Mouse (Mus musculus) forebrain, embryonic 16.5 days (tissue): Measurements from ENCODE around the gene Gzmm. TPM values are rescaled to one million over a fixed set of nuclear protein-coding genes. Genes with fewer than 3 reads are reported as not detected.

ENCODE experiments used
- ATAC-seq: fragments of 200-750 bp; cut with Nextera tagmentation; 2 replicates; pipeline ENCODE4 v1.8.0; 2017; ENCODE audit warnings: mild to moderate bottlenecking, moderate library complexity
- H3K27ac ChIP-seq: fragments of 300-500 bp; sonication (generic); 2 replicates; pipeline ENCODE4 v1.5.1; 2014; ENCODE audit warnings: low read length, control low read depth
- H3K27me3 ChIP-seq: fragments of 300-500 bp; sonication (generic); replicated peaks from 2 replicates; pipeline ENCODE4 v1.6.1; 2014; ENCODE audit warnings: low read length; ENCODE audit not compliant: control insufficient read depth, insufficient read depth
- H3K36me3 ChIP-seq: fragments of 300-500 bp; sonication (generic); 2 replicates; pipeline ENCODE4 v1.6.1; 2014; ENCODE audit not compliant: control insufficient read depth, insufficient read depth
- H3K4me1 ChIP-seq: fragments of 300-500 bp; sonication (generic); replicated peaks from 2 replicates; pipeline ENCODE4 v1.6.1; 2014; ENCODE audit warnings: low read length; ENCODE audit not compliant: control insufficient read depth, insufficient read depth
- H3K4me2 ChIP-seq: fragments of 300-500 bp; sonication (generic); 2 replicates; pipeline ENCODE4 v1.6.1; 2014; ENCODE audit warnings: mild to moderate bottlenecking, low read length, control low read depth
- H3K4me3 ChIP-seq: fragments of 300-500 bp; sonication (generic); replicated peaks from 2 replicates; pipeline ENCODE4 v1.5.1; 2014; ENCODE audit warnings: mild to moderate bottlenecking, low read length, control low read depth
- H3K9ac ChIP-seq: fragments of 300-500 bp; sonication (generic); replicated peaks from 2 replicates; pipeline ENCODE4 v1.6.1; 2014; ENCODE audit warnings: low read depth, low read length, control low read depth
- H3K9me3 ChIP-seq: fragments of 300-500 bp; sonication (generic); 2 replicates; pipeline ENCODE4 v1.6.1; 2016; ENCODE audit warnings: low read length; ENCODE audit not compliant: control insufficient read depth
- WGBS: fragments of 180-500 bp; shearing (Covaris S2); extraction: QIAGEN DNeasy Blood & Tissue Kit; methylation state at CpG from one replicate; pipeline ENCODE4 v1.1.7; 2014; 5-methylcytosine and 5-hydroxymethylcytosine counted together
- polyA plus RNA-seq: library from polyadenylated mRNA; unstranded; fragments of >200 nt; fragmentation: Nextera tagmentation; extraction: Ambion mirVana; gene quantifications from 2 replicates; pipeline ENCODE4 v1.2.1, GENCODE M21; 2015

Gene Gzmm
- polyA plus RNA-seq, 1 experiment from 2014 or later, result 1.8 TPM

DNA sequence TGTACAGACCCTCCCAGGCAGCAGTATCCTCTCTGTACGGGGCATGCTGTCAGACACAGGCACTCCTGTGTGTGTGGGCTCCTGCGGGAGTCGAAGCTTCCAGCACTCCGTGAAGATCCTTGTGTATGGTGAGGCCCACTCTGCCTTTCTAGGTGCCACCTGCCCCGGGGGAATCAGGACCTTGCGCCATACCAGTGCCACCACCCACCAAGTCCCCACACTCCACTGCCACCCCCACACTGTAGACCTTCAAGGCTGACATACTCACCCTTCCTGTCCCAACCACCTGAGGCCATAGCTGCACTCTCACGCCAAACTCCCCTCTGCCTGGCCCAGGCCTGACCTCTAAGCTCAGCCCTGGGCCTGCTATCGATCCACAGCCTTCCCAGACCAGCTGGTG is 23.8 kb upstream of the Gzmm start:
- Histone ChIP-seq H3K9ac (no peak overlapping the region), H3K27me3 (no peaks in the 10 kb centered on the region), H3K4me2 (no peak overlapping the region), H3K9me3 (no peaks in the 10 kb centered on the region), H3K36me3 (no peaks in the 10 kb centered on the region), H3K27ac (no peak overlapping the region), H3K4me3 (no peak overlapping the region), H3K4me1 (peaks cover 8% of the 10 kb centered on the region)
- WGBS, result 85% methylated on average over 8 of the region's 8 CpGs
- no peak for ATAC-seq

DNA sequence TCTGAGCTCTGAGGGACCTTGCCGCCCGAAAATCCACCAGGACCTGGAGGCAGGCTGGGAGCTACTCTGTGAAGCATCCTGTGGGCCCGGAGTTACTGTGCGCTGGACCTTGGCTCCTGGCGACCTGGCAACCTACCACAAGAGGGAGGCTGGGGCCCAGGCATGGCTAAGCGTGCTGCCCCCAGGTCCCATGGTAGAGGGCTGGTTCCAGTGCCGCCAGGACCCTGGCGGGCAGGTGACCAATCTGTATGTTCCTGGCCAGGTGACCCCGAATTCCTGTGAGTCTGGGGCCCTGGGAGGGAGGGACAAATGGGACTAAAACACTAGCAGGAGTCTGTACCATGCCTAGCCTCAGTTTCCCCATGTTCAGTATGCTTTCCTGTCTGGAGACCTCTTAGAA is 22.3 kb upstream of the Gzmm start:
- Histone ChIP-seq H3K4me1 (peaks cover 19% of the 10 kb centered on the region), H3K36me3 (no peaks in the 10 kb centered on the region), H3K9me3 (no peaks in the 10 kb centered on the region), H3K27me3 (no peaks in the 10 kb centered on the region), H3K27ac (no peak overlapping the region), H3K4me3 (no peak overlapping the region), H3K9ac (no peak overlapping the region), H3K4me2 (no peak overlapping the region)
- no peak for ATAC-seq
- WGBS, result 72% methylated on average over 9 of the region's 9 CpGs

DNA sequence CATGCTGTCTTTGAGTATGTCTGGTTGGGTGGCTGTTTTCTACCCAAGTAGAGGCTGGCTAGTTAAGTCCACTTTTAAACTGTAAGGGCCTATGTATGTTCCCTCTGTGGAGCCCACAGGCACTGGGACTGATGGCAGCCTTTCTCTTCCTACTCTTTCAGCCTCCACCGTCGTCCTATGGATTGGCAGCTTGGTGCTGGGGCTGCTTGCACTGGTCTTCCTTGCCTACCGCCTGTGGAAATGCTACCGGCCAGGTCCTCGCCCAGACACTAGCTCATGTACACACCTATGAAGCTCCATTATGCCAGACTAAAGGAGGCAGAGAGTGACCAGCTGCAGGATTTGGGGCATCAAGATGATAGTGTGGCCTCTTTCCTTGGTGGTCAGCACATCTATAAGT is 20.7 kb upstream of the Gzmm start:
- H3K4me1 ChIP-seq, result peaks cover 19% of the 10 kb centered on the region
- WGBS, result 78% methylated on average over 5 of the region's 5 CpGs
- peak overlapping the region; percentile 89 for H3K9ac ChIP-seq
- H3K9me3 ChIP-seq, result no peaks in the 10 kb centered on the region
- no peaks in the 10 kb centered on the region for H3K36me3 ChIP-seq
- H3K27me3 ChIP-seq, result no peaks in the 10 kb centered on the region
- ATAC-seq, result no peak
- peak overlapping the region; percentile 85 for H3K4me2 ChIP-seq
- H3K27ac ChIP-seq, result peak overlapping the region; percentile 96
- H3K4me3 ChIP-seq, result peak overlapping the region; percentile 85

DNA sequence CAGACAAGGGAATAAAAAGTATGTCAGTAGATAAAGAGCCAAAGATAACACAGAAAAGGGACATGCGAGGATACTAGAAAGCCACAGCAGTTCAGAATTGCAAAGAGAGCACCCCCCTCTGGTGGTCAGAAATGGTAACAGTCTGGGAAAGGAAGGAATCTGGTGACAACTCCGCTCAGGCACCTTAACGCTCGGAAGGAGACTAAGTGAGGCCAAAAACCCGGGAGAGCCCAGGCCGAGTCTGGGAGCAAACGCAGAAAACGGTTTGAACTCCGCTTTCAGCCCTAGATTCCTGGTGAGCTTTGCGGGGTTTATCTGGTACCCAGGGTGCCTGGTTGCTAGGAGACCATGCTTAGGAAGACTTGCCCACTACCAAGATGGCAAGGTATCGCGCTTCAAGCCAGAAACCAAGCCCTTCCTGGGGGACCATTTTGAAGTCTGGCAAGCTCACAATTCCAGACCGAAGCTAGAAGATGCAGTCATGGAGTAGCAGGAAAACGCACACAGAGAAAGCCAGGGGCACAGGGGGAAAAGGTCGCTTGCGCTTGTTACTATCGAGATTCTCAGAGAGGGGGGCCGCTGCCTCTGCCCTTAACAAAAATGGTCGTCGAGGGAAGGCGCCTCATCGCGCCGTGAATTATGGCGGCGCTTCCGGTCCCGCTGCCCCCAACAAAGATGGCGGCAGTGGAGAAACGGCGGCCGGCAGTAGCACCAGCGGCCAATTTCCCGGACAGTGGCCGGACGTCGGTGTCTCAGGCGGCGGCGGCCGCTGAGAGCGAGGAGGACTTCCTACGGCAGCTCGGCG is 19.8 kb upstream of the Gzmm start, which contains the start of gene Tpgs1:
TSS of gene Tpgs1 (plus strand) at position 599 of the 805 bp plus-strand sequence.
- under 1% methylated on average over 45 of the region's 45 CpGs for whole genome bisulfite sequencing
- H3K4me2 ChIP-seq, result peak within 1 kb of the TSS; percentile 85

DNA sequence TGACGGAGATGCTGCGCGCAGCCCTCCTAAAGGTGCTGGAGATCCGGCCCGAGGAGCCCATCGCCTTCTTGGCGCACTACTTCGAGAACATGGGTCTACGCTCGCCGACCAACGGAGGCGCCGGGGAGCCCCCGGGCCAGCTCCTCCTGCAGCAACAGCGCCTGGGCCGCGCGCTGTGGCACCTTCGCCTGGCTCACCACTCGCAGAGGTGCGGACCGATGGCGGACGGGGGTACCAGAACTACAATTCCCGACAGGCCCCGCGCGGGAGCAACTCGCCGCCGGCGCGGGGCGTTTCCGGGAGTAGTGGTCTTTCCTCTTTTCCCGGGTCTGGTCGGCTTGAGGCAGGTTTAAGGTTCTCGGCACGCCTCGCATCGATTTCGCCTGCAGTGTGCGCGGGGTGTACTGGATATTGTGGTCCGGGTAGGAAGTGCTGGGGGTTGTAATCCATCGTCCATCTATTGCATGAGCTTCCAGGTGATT is 19.2 kb upstream of the Gzmm start:
- H3K27me3 ChIP-seq, result no peaks in the 10 kb centered on the region
- H3K4me3 ChIP-seq, result peak overlapping the region; percentile 85
- peak overlapping the region; percentile 89 for H3K9ac ChIP-seq
- ATAC-seq, result peak; percentile 70
- no peaks in the 10 kb centered on the region for H3K9me3 ChIP-seq
- under 1% methylated on average over 47 of the region's 47 CpGs for WGBS
- peak overlapping the region; percentile 85 for H3K4me2 ChIP-seq
- peaks cover 19% of the 10 kb centered on the region for H3K4me1 ChIP-seq
- peak overlapping the region; percentile 96 for H3K27ac ChIP-seq
- no peaks in the 10 kb centered on the region for H3K36me3 ChIP-seq

More for the DNA sequence above, 19.8 kb upstream of the Gzmm start, which contains the start of gene Tpgs1:
- no peaks in the 10 kb centered on the region for H3K27me3 ChIP-seq
- H3K36me3 ChIP-seq, result no peaks in the 10 kb centered on the region
- peak within 1 kb of the TSS; percentile 96 for H3K27ac ChIP-seq
- H3K9me3 ChIP-seq, result no peaks in the 10 kb centered on the region
- peak; percentile 87 for ATAC-seq
- H3K9ac ChIP-seq, result peak within 1 kb of the TSS; percentile 89
- peaks cover 19% of the 10 kb centered on the region for H3K4me1 ChIP-seq
- peak within 1 kb of the TSS; percentile 85 for H3K4me3 ChIP-seq

DNA sequence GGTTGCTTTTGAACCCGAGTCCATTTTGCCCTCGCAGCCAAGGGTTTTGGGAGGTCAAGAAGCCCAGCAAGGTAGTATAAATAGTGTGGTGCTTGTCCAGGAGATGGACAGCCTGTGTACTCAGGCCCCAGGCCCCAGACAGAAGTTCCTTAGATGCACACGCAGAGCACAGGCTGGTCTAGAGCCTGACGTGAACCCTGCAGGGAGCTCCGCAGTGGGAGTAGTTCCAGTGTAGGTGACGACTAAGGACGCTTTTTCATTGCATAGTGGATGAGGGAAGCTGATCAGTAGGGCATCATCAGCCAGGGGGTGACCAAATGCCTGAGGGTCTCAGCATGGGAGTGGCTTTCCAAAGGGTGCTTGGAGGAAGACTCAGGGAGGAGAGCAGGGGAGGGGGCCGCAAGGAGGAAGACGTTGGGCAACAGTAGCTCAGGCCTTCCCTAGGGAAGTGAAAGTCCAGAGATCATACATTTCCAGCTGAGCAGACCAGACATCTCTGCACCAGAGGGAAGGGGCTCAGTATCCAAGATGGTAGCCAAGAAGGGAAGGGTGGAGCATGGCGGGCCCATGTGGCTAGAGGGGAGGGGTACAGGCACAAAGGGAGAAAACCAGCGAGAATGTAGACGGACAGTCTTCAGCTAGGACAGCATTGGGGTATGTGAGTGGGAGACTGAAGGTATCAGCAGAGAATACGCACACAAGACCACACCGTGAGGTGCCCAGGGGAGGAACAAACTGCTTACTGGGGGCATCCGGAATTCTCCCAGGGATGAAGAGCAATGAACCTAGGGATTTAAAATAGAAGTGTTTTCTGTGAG is 18.5 kb upstream of the Gzmm start:
- Histone ChIP-seq H3K4me2 (peak overlapping the region; percentile 85), H3K4me3 (peak overlapping the region; percentile 85), H3K9ac (peak overlapping the region; percentile 89), H3K4me1 (peaks cover 19% of the 10 kb centered on the region), H3K36me3 (no peaks in the 10 kb centered on the region), H3K27me3 (no peaks in the 10 kb centered on the region), H3K9me3 (no peaks in the 10 kb centered on the region), H3K27ac (peak overlapping the region; percentile 96; the same call in 1 of the 2 replicates)
- ATAC-seq, result peak; percentile 14
- 36% methylated on average over 15 of the region's 15 CpGs for WGBS

DNA sequence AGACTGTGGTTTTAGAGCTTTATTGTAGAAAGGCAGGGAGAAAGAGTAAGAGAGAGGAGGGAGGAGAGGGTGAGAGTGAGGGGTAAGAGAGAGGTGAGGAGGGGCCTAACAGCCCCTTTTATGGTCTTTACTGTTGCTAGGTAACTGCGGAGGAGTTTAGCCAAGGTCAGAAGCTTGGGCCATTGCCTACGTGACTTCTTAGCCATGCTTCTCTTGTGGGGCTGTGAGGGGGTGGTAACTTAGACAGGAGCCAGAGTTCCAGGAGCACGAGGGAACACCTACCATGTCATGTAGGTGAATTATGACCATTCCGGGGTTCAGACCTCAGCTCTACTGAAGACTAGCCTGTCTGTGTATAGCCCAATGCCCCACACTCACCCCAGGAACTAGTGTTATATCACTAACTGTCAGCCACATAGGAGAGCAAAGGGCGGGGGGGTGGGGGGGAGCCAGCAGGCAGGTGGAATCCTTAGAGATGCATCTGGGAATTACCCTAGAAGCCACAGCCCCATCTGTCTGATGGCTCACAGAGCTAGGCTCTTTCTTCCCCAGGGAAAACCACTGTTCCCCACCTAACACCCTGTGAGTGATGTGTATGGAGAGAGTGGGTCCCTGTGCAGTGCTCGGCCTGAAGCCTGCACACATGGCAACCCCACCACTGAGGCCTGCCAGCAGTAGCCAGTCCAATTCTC is 17.3 kb upstream of the Gzmm start:
- no peak overlapping the region for H3K4me2 ChIP-seq
- no peaks in the 10 kb centered on the region for H3K9me3 ChIP-seq
- no peaks in the 10 kb centered on the region for H3K27me3 ChIP-seq
- 81% methylated on average over 6 of the region's 6 CpGs for WGBS
- peaks cover 3% of the 10 kb centered on the region for H3K36me3 ChIP-seq
- no peak overlapping the region for H3K27ac ChIP-seq
- H3K4me1 ChIP-seq, result peaks cover 19% of the 10 kb centered on the region
- no peak overlapping the region for H3K4me3 ChIP-seq
- ATAC-seq, result no peak
- H3K9ac ChIP-seq, result no peak overlapping the region

DNA sequence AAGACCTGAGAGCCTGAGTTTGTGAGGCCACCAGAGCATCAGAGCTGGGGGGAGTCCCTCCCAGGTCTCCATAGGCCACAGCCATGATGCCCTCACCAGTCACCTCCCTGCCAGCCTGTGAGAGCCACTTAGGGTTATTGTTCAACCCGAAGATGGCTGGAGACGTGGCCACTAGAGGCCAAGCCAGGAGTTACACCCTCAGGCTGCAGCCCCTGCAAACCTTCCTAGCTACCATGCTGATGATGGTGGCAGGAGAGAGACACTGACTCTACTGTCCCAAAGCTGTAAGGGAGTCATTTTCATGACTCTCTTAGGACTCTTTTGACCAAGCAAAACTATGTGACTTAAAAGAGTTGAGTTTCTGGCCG is 16.7 kb upstream of the Gzmm start:
- WGBS, result 72% methylated on average over 3 of the region's 3 CpGs
- H3K4me2 ChIP-seq, result no peak overlapping the region
- H3K4me1 ChIP-seq, result peaks cover 19% of the 10 kb centered on the region
- peaks cover 3% of the 10 kb centered on the region for H3K36me3 ChIP-seq
- H3K27me3 ChIP-seq, result no peaks in the 10 kb centered on the region
- no peaks in the 10 kb centered on the region for H3K9me3 ChIP-seq
- no peak for ATAC-seq
- H3K27ac ChIP-seq, result no peak overlapping the region
- H3K4me3 ChIP-seq, result no peak overlapping the region
- H3K9ac ChIP-seq, result no peak overlapping the region

DNA sequence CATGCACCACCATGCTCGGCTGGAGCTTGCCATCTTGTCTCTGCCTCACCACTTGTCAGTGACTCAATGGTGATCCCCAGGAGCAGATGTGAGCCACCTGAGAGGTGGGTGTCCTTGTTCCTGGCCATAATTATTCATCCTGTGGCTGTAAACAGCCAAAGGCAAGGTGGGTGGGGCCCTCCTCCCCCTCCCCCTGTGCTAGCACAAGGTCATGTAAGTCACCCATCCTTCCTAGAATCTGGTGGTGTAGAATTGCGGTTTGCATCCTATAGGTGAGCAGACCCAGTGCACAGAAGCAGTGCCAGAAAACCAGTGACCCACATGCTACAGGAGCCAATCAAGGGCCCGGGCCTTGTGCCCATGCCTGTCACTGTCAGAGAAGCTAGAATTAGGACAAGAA is 15.8 kb upstream of the Gzmm start:
- no peak overlapping the region for H3K4me2 ChIP-seq
- no peak for ATAC-seq
- 93% methylated on average over 3 of the region's 3 CpGs for WGBS

More for the DNA sequence above, 15.8 kb upstream of the Gzmm start:
- H3K27me3 ChIP-seq, result no peaks in the 10 kb centered on the region
- no peak overlapping the region for H3K27ac ChIP-seq
- no peaks in the 10 kb centered on the region for H3K9me3 ChIP-seq
- no peak overlapping the region for H3K4me3 ChIP-seq
- no peak overlapping the region for H3K9ac ChIP-seq
- H3K36me3 ChIP-seq, result peaks cover 3% of the 10 kb centered on the region
- H3K4me1 ChIP-seq, result peaks cover 16% of the 10 kb centered on the region
